Comparison of ENCODE assay signal across 8 mouse cellular contexts in the genomic region with DNA sequence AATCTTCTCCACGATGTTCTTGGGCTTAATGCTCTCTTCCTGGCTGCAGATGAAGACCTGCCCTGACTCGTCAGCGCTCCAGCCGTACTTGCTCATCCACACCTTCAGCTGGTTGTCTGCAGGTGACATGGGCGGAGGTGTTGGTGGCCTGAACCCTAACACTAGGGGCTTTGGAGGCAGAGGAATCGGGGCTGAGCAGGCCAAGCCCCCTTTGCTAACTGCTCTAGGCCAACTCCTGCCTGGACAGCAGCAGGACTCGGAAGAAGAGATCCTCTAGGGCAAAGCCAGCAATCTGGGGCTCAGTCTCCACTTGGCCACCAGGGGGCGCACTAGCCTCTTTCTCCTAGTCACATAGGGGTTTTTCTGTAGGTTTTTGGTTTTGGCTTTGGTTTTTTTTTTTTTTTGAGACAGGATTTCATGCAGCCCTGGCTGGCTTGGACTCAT. TPM values are rescaled to one million over a fixed set of nuclear protein-coding genes. Genes with fewer than 3 reads are reported as not detected.
DNase-seq lines count a peak whose midpoint lies in the region; ATAC-seq and TF ChIP-seq lines count a peak whose summit lies in the region.

No protein-coding gene starts in this region.

- H3K4me2 ChIP-seq in midbrain, embryonic 16.5 days (ENCODE audit: low read length), result no peak overlapping the region
- H3K4me2 ChIP-seq in liver, embryonic 12.5 days, result no peak overlapping the region

- no peak overlapping the region for H3K9ac ChIP-seq in midbrain, embryonic 16.5 days (ENCODE audit: low read depth, low read length)
- no peak overlapping the region for H3K9ac ChIP-seq in liver, embryonic 12.5 days

- no peaks in the 10 kb centered on the region for H3K9me3 ChIP-seq in midbrain, embryonic 10.5 days (replicated peaks)
- H3K9me3 ChIP-seq in midbrain, embryonic 16.5 days (replicated peaks; ENCODE audit: control insufficient read depth, low read length, poor library complexity, severe bottlenecking), result no peaks in the 10 kb centered on the region
- H3K9me3 ChIP-seq in liver, embryonic 12.5 days (replicated peaks), result no peaks in the 10 kb centered on the region

- TF ChIP-seq CTCF in gastrocnemius, adult 2 months (IDR thresholded peaks at IDR 0.05), result peak; percentile 76
- peak; percentile 85 for TF ChIP-seq CTCF in thymus, adult 2 months (IDR thresholded peaks at IDR 0.05; ENCODE audit: borderline replicate concordance, control insufficient read depth, extremely low read depth, insufficient read depth, low read length, poor library complexity)

- H3K36me3 ChIP-seq in midbrain, embryonic 10.5 days, result peaks cover 86% of the 10 kb centered on the region
- peaks cover 13% of the 10 kb centered on the region for H3K36me3 ChIP-seq in midbrain, embryonic 16.5 days (ENCODE audit: control insufficient read depth, insufficient read depth, low read length)
- peaks cover 73% of the 10 kb centered on the region for H3K36me3 ChIP-seq in liver, embryonic 12.5 days
- H3K36me3 ChIP-seq in thymus, adult 2 months (ENCODE audit: control insufficient read depth, insufficient read depth, low read length), result peaks cover 42% of the 10 kb centered on the region

- H3K4me3 ChIP-seq in midbrain, embryonic 10.5 days, result no peak overlapping the region
- no peak overlapping the region for H3K4me3 ChIP-seq in midbrain, embryonic 16.5 days (ENCODE audit: low read depth, low read length)
- no peak overlapping the region for H3K4me3 ChIP-seq in gastrocnemius, adult 2 months
- no peak overlapping the region for H3K4me3 ChIP-seq in liver, embryonic 12.5 days
- H3K4me3 ChIP-seq in thymus, adult 2 months (ENCODE audit: control insufficient read depth, insufficient read depth, low read length), result no peak overlapping the region

- no peaks in the 10 kb centered on the region for H3K4me1 ChIP-seq in midbrain, embryonic 10.5 days
- H3K4me1 ChIP-seq in midbrain, embryonic 16.5 days (ENCODE audit: control insufficient read depth, insufficient read depth, low read length), result no peaks in the 10 kb centered on the region
- peaks cover 27% of the 10 kb centered on the region for H3K4me1 ChIP-seq in liver, embryonic 12.5 days
- H3K4me1 ChIP-seq in thymus, adult 2 months (replicated peaks; ENCODE audit: control insufficient read depth, insufficient read depth, low read length), result no peaks in the 10 kb centered on the region

- peak; percentile 83 for DNase-seq in midbrain, embryonic 10.5 days (ENCODE audit: low spot score)
- DNase-seq in cerebellum, adult 8-10 months, result peak; percentile 72
- peak; percentile 85 for DNase-seq in gastrocnemius, adult 2 months
- DNase-seq in kidney, postnatal 10 days, result peak; percentile 92
- peak; percentile 79 for DNase-seq in thymus, adult 2 months

- no peak overlapping the region for H3K27ac ChIP-seq in midbrain, embryonic 10.5 days (replicated peaks)
- no peak overlapping the region for H3K27ac ChIP-seq in midbrain, embryonic 16.5 days (ENCODE audit: low read length)
- peak overlapping the region; percentile 82 for H3K27ac ChIP-seq in gastrocnemius, adult 2 months
- H3K27ac ChIP-seq in liver, embryonic 12.5 days, result no peak overlapping the region
- H3K27ac ChIP-seq in thymus, adult 2 months (ENCODE audit: control insufficient read depth, insufficient read depth, low read length), result no peak overlapping the region

- no peak for ATAC-seq in midbrain, embryonic 16.5 days
- 0 out of 2 replicates have a peak, but pooled peaks have one; percentile 8 for ATAC-seq in liver, embryonic 12.5 days
- ATAC-seq in neutrophil, adult 5-6 weeks (ENCODE audit: extremely low read depth, insufficient number of reproducible peaks, low FRiP score, poor library complexity, severe bottlenecking), result peak; percentile 59

- 77% methylated on average over 8 of the region's 8 CpGs for WGBS in midbrain, embryonic 10.5 days
- 69% methylated on average over 8 of the region's 8 CpGs for WGBS in midbrain, embryonic 16.5 days
- WGBS in liver, embryonic 12.5 days (ENCODE audit: insufficient replicate concordance), result 62% methylated on average over 8 of the region's 8 CpGs
- 75% methylated on average over 8 of the region's 8 CpGs for WGBS in thymus, adult 2 months

- no peak for TF ChIP-seq POLR2A in thymus, adult 2 months (IDR thresholded peaks at IDR 0.05; ENCODE audit: control insufficient read depth, extremely low read depth, insufficient read depth, low read length, poor library complexity)

- no peaks in the 10 kb centered on the region for H3K27me3 ChIP-seq in midbrain, embryonic 10.5 days (ENCODE audit: low read depth, poor library complexity, severe bottlenecking)
- no peaks in the 10 kb centered on the region for H3K27me3 ChIP-seq in midbrain, embryonic 16.5 days (ENCODE audit: control insufficient read depth, insufficient read depth, low read depth, low read length)
- H3K27me3 ChIP-seq in liver, embryonic 12.5 days (replicated peaks), result no peaks in the 10 kb centered on the region
- no peaks in the 10 kb centered on the region for H3K27me3 ChIP-seq in thymus, adult 2 months (ENCODE audit: control insufficient read depth, insufficient read depth, low read length)

- intact Hi-C loops in gastrocnemius, adult 2 months (cut with DNase I), result loop anchor here (5.0 kb wide), 1 partner anchor 165 kb away; the partner anchor contains the start of gene Hnrnpl

RNA-seq across cellular contexts. Expression of gene Eif3k, which starts 9.1 kb away (rescaled TPM):
- polyA plus RNA-seq in midbrain, embryonic 10.5 days (2016; fragmentation: Nextera tagmentation; extraction: Ambion mirVana), result 402 and 429 TPM in 2 replicates
- polyA plus RNA-seq in midbrain, embryonic 16.5 days (2015; fragmentation: Nextera tagmentation; extraction: Ambion mirVana), result 279 TPM in 2 replicates
- 100 to 1,000 TPM; 122 to 141 TPM for total RNA-seq in gastrocnemius, adult 2 months (2021)
- polyA plus RNA-seq in liver, embryonic 12.5 days (2016; fragmentation: Nextera tagmentation; extraction: Ambion mirVana), result 325 and 336 TPM in 2 replicates
- 191 and 195 TPM in 2 replicates for total RNA-seq in neutrophil, adult 5-6 weeks (2017)
- polyA plus RNA-seq in thymus, adult 2 months (2012; rRNA removed), result 362 and 396 TPM in 2 replicates

RNA-seq across cellular contexts. Expression of gene Map4k1, which starts 9.3 kb away (rescaled TPM):
- polyA plus RNA-seq in midbrain, embryonic 10.5 days (2016; fragmentation: Nextera tagmentation; extraction: Ambion mirVana), result 7.9 and 11.4 TPM in 2 replicates
- polyA plus RNA-seq in midbrain, embryonic 16.5 days (2015; fragmentation: Nextera tagmentation; extraction: Ambion mirVana), result 11.8 and 13.2 TPM in 2 replicates
- total RNA-seq in gastrocnemius, adult 2 months (2021), result under 1 TPM; 0.25 to 0.33 TPM
- polyA plus RNA-seq in liver, embryonic 12.5 days (2016; fragmentation: Nextera tagmentation; extraction: Ambion mirVana), result 33.3 and 35.0 TPM in 2 replicates
- 132 and 154 TPM in 2 replicates for total RNA-seq in neutrophil, adult 5-6 weeks (2017)
- polyA plus RNA-seq in thymus, adult 2 months (2012; rRNA removed), result 155 and 164 TPM in 2 replicates

RNA-seq across cellular contexts. Expression of gene Actn4, which starts 10.4 kb away (rescaled TPM):
- polyA plus RNA-seq in midbrain, embryonic 10.5 days (2016; fragmentation: Nextera tagmentation; extraction: Ambion mirVana), result 236 and 239 TPM in 2 replicates
- 132 and 133 TPM in 2 replicates for polyA plus RNA-seq in midbrain, embryonic 16.5 days (2015; fragmentation: Nextera tagmentation; extraction: Ambion mirVana)
- 10 to 100 TPM; 27.1 to 40.2 TPM for total RNA-seq in gastrocnemius, adult 2 months (2021)
- polyA plus RNA-seq in liver, embryonic 12.5 days (2016; fragmentation: Nextera tagmentation; extraction: Ambion mirVana), result 165 and 166 TPM in 2 replicates
- total RNA-seq in neutrophil, adult 5-6 weeks (2017), result 29.7 and 36.4 TPM in 2 replicates
- 243 and 268 TPM in 2 replicates for polyA plus RNA-seq in thymus, adult 2 months (2012; rRNA removed)
